7 mouse cellular contexts compared by ENCODE assay signal in the genomic region with DNA sequence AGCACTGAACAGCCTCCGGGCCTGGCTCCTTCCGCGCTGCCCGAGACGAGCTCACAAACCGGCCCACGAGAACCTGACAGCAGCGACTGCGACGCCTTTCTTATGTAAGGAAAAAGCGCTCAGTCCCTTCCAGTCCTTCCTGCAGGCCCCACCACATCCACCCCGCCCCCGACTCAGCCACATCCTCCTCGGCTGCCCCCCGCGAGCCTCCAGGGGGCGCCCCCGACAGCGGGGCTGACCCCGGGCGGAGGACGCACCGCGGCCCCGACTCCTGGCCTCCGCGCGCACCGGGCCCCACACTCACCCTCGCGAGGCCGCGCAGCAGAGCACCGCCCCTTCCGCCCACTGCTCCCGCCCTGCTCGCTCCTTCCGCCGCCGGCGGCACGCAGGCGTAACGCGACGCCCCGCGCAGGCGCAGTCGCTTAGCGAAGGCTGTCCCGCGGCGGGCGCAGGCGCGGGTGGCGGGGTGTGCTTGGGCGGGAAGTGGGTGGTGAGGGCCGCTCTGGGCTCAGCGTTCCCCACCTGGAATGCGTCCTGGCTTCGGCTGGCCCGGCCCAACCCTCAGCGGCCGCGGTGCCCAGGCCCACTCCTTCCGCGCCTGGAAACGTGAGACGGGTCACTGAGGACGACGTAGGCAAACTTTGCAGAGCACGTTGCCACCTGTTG. TPM values are rescaled to one million over a fixed set of nuclear protein-coding genes. Genes with fewer than 3 reads are reported as not detected.
A peak's percentile ranks its signal among the peaks of the same experiment; 100 is the strongest.
DNase-seq lines count a peak whose midpoint lies in the region; ATAC-seq lines count a peak whose summit lies in the region.

A gene (minus strand): TSS at position 328 of the 666 bp plus-strand sequence.

- peak within 1 kb of the TSS; percentile 79 for H3K4me2 ChIP-seq in intestine, embryonic 15.5 days (replicated peaks)

- DNase-seq in adrenal gland, adult (ENCODE audit: inconsistent age in 2 of 2, low spot score in 1 of 2) = peak; percentile 99
- peak; percentile 97 for DNase-seq in embryo, embryonic 10.5 days (ENCODE audit: low spot score)
- DNase-seq in gastrocnemius, postnatal 25 days = peak; percentile 99
- peak; percentile 96 to 97 for DNase-seq in left cerebral cortex, postnatal 25 days (ENCODE audit: low spot score in 2 of 2)
- peak; percentile 98 for DNase-seq in midbrain, embryonic 10.5 days (ENCODE audit: low spot score)
- DNase-seq in right cerebral cortex, postnatal 4 days = peak; percentile 96

- H3K9ac ChIP-seq in intestine, embryonic 15.5 days = peak within 1 kb of the TSS; percentile 82

- H3K27me3 ChIP-seq in intestine, embryonic 15.5 days (replicated peaks) = no peaks in the 10 kb centered on the region
- no peaks in the 10 kb centered on the region for H3K27me3 ChIP-seq in midbrain, embryonic 10.5 days (ENCODE audit: low read depth, poor library complexity, severe bottlenecking)

- H3K4me1 ChIP-seq in intestine, embryonic 15.5 days (replicated peaks) = 0 out of 2 replicates have a peak, but pooled peaks cover 4% of the 10 kb centered on the region
- H3K4me1 ChIP-seq in midbrain, embryonic 10.5 days = peaks cover 37% of the 10 kb centered on the region

- H3K36me3 ChIP-seq in intestine, embryonic 15.5 days = no peaks in the 10 kb centered on the region
- no peaks in the 10 kb centered on the region for H3K36me3 ChIP-seq in midbrain, embryonic 10.5 days

- H3K4me3 ChIP-seq in intestine, embryonic 15.5 days (replicated peaks) = peak within 1 kb of the TSS; percentile 64
- H3K4me3 ChIP-seq in midbrain, embryonic 10.5 days = peak within 1 kb of the TSS; percentile 77

- no peaks in the 10 kb centered on the region for H3K9me3 ChIP-seq in intestine, embryonic 15.5 days
- no peaks in the 10 kb centered on the region for H3K9me3 ChIP-seq in midbrain, embryonic 10.5 days (replicated peaks)

- peak within 1 kb of the TSS; percentile 97 for H3K27ac ChIP-seq in intestine, embryonic 15.5 days
- H3K27ac ChIP-seq in midbrain, embryonic 10.5 days (replicated peaks) = peak within 1 kb of the TSS; percentile 97

- intact Hi-C loops in left cerebral cortex, postnatal 25 days (cut with DNase I) = loop anchor here (1.0 to 2.0 kb wide), 3 partner anchors 105 to 345 kb away; a partner anchor contains a TSS

- ATAC-seq in intestine, embryonic 15.5 days = peak; percentile 98

- WGBS in intestine, embryonic 15.5 days = under 1% methylated on average over 74 of the region's 74 CpGs
- 1% methylated on average over 74 of the region's 74 CpGs for WGBS in midbrain, embryonic 10.5 days

RNA-seq across cellular contexts. Expression of the gene that starts here (rescaled TPM):
- 10 to 100 TPM; 17.8 to 21.3 TPM for total RNA-seq in gastrocnemius, postnatal 25 days (2021)
- 12.8 and 13.5 TPM in 2 replicates for polyA plus RNA-seq in intestine, embryonic 15.5 days (2015; fragmentation: Nextera tagmentation; extraction: Ambion mirVana)
- total RNA-seq in left cerebral cortex, postnatal 25 days (2021) = 10 to 100 TPM; 24.1 to 27.3 TPM
- polyA plus RNA-seq in midbrain, embryonic 10.5 days (2016; fragmentation: Nextera tagmentation; extraction: Ambion mirVana) = 8.6 and 9.1 TPM in 2 replicates

Comparison
In these comparisons a context has a peak if more than half of its experiments do, and no peak if none do; other contexts are left out.
1. Peak in every context shown above with its lines: DNase-seq, ATAC-seq, H3K4me3 ChIP-seq and H3K27ac ChIP-seq.